Comparison of ENCODE assay signal across 8 mouse cellular contexts in the genomic region with DNA sequence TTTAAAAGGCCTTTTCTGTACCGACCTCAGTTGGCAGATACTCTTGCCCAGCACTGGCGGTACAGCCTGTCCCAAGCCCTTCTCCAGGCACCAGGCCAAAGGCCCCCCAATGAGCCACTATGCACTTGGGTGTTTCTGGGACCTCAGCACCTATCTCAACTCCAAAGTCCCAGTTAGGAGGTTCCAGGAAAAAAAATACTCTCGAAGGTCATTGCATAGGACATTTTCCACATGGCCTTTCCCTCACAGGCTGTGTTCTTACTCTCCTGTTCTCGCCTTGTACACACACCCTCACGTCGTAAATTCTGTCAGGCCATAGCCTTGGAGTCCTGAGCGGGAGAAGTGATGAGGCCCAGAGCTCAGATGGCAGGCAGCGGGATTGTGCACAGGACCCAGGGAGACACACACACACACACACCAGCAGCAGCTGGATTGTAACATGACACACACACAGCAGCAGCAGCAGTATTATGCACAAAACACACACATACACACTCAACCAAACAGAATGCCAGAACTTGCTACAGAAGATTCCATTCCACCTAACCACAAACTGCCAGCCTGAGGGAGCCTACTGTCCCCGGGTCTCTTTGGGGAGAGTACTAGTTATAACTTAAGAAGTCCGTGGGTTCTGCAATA. TPM values are rescaled to one million over a fixed set of nuclear protein-coding genes. Genes with fewer than 3 reads are reported as not detected.
A peak's percentile ranks its signal among the peaks of the same experiment; 100 is the strongest.
DNase-seq lines count a peak whose midpoint lies in the region; ATAC-seq and TF ChIP-seq lines count a peak whose summit lies in the region.

No protein-coding gene starts in this region.

- H3K4me2 ChIP-seq in lung, postnatal 0 days (replicated peaks; ENCODE audit: low read depth, low read length), result peak overlapping the region; percentile 48

- 50% methylated on average over 10 of the region's 10 CpGs for WGBS in lung, postnatal 0 days

- no peak overlapping the region for H3K27ac ChIP-seq in lung, postnatal 0 days (ENCODE audit: low read length)

- no peak for TF ChIP-seq CTCF in lung, postnatal 0 days (IDR thresholded peaks at IDR 0.05)

- no peaks in the 10 kb centered on the region for H3K36me3 ChIP-seq in lung, postnatal 0 days (ENCODE audit: insufficient read depth, low read length)

- peak; percentile 25 for DNase-seq in cerebellum, adult 11-12 months
- DNase-seq in cerebellum, postnatal 4 days (ENCODE audit: low spot score in 2 of 2), result no peak
- DNase-seq in lung, postnatal 0 days (ENCODE audit: low spot score), result peak; percentile 34
- DNase-seq in lung, postnatal 4 days, result no peak
- DNase-seq in kidney, adult 9 months, result peak; percentile 71
- DNase-seq in skeletal muscle tissue, adult 2 months (ENCODE audit: low read depth, low spot score), result peak; percentile 49
- DNase-seq in frontal cortex, postnatal 36 days (ENCODE audit: low spot score in 2 of 2), result no peak

- H3K9ac ChIP-seq in lung, postnatal 0 days (replicated peaks; ENCODE audit: low read depth), result no peak overlapping the region

- TF ChIP-seq EP300 in lung, postnatal 0 days (IDR thresholded peaks at IDR 0.05), result no peak

- H3K4me1 ChIP-seq in lung, postnatal 0 days (ENCODE audit: insufficient read depth, low read depth, low read length), result no peaks in the 10 kb centered on the region

- H3K27me3 ChIP-seq in lung, postnatal 0 days (replicated peaks; ENCODE audit: insufficient read depth, low read length), result no peaks in the 10 kb centered on the region

- H3K9me3 ChIP-seq in lung, postnatal 0 days (ENCODE audit: low read length), result no peaks in the 10 kb centered on the region

- no peak overlapping the region for H3K4me3 ChIP-seq in lung, postnatal 0 days (ENCODE audit: low read depth, low read length)

- 0 out of 2 replicates have a peak, but pooled peaks have one; percentile 10 for ATAC-seq in lung, postnatal 0 days
- ATAC-seq in frontal cortex, adult (ENCODE audit: low TSS enrichment), result no peak

RNA-seq across cellular contexts. Expression of gene Acot11, which starts 5.8 kb away (rescaled TPM):
- polyA plus RNA-seq in lung, postnatal 0 days (2015; fragmentation: Nextera tagmentation; extraction: Ambion mirVana), result 0.93 and 0.96 TPM in 2 replicates

Comparison
In these comparisons a context has a peak if more than half of its experiments do, and no peak if none do; other contexts are left out.
1. DNase-seq: peak in cerebellum, adult 11-12 months (single experiment), lung, postnatal 0 days (single experiment), kidney, adult 9 months (single experiment) and skeletal muscle tissue, adult 2 months (single experiment); none in cerebellum, postnatal 4 days (0 of 2), lung, postnatal 4 days (0 of 2) and frontal cortex, postnatal 36 days (0 of 2).